Mouse (Mus musculus) forebrain, embryonic 11.5 days (tissue): ENCODE results near the gene Enoph1. TPM values are rescaled to one million over a fixed set of nuclear protein-coding genes. Genes with fewer than 3 reads are reported as not detected.

Source experiments
- ATAC-seq: fragments of 200-750 bp; cut with Nextera tagmentation; replicated peaks from 2 replicates; pipeline ENCODE4 v1.8.0; 2017; ENCODE audit warnings: moderate TSS enrichment; ENCODE audit not compliant: low FRiP score
- DNase-seq: peaks from one replicate; pipeline ENCODE4 v3.0.0-alpha.2; 2017; ENCODE audit warnings: low spot score
- H3K27ac ChIP-seq: fragments of 300-500 bp; sonication (generic); 2 replicates; pipeline ENCODE4 v1.5.1; 2014; ENCODE audit warnings: low read depth, low read length
- H3K27me3 ChIP-seq: fragments of 300-500 bp; sonication (generic); 2 replicates; pipeline ENCODE4 v1.6.1; 2014; ENCODE audit warnings: mild to moderate bottlenecking, low read length, mixed read lengths; ENCODE audit not compliant: control insufficient read depth, insufficient read depth
- H3K36me3 ChIP-seq: fragments of 300-500 bp; sonication (generic); 2 replicates; pipeline ENCODE4 v1.6.1; 2014; ENCODE audit warnings: mild to moderate bottlenecking, low read length, moderate library complexity, mixed read lengths; ENCODE audit not compliant: control insufficient read depth, insufficient read depth
- H3K4me1 ChIP-seq: fragments of 300-500 bp; sonication (generic); replicated peaks from 2 replicates; pipeline ENCODE4 v1.6.1; 2014; ENCODE audit warnings: low read length, mixed read lengths; ENCODE audit not compliant: control insufficient read depth, insufficient read depth
- H3K4me2 ChIP-seq: fragments of 300-500 bp; sonication (generic); 2 replicates; pipeline ENCODE4 v1.6.1; 2014; ENCODE audit warnings: low read depth, mild to moderate bottlenecking, low read length, moderate library complexity, mixed read lengths; ENCODE audit not compliant: severe bottlenecking
- H3K4me3 ChIP-seq: fragments of 300-500 bp; sonication (generic); 2 replicates; pipeline ENCODE4 v1.5.1; 2014; ENCODE audit warnings: low read depth, low read length
- H3K9ac ChIP-seq: fragments of 300-500 bp; sonication (generic); 2 replicates; pipeline ENCODE4 v1.6.1; 2014; ENCODE audit warnings: low read length
- H3K9me3 ChIP-seq: fragments of 300-500 bp; sonication (generic); 2 replicates; pipeline ENCODE4 v1.6.1; 2016; ENCODE audit warnings: low read length, mixed read lengths; ENCODE audit not compliant: control insufficient read depth
- WGBS: fragments of 180-500 bp; shearing (Covaris S2); extraction: QIAGEN DNeasy Blood & Tissue Kit; methylation state at CpG from one replicate; pipeline ENCODE4 v1.1.7; 2014; 5-methylcytosine and 5-hydroxymethylcytosine counted together
- polyA plus RNA-seq: library from polyadenylated mRNA; unstranded; fragments of >200 nt; fragmentation: Nextera tagmentation; extraction: Ambion mirVana; gene quantifications from 2 replicates; pipeline ENCODE4 v1.2.1, GENCODE M21; 2014

Enoph1 gene
- polyA plus RNA-seq, 1 experiment from 2014 or later: 53.1 TPM

- WGBS: 90% methylated on average over 5 of the region's 5 CpGs
- Histone ChIP-seq H3K4me2 (no peak overlapping the region), H3K9me3 (no peaks in the 10 kb centered on the region; the same call in 1 of the 2 replicates), H3K36me3 (peaks cover 1% of the 10 kb centered on the region), H3K9ac (no peak overlapping the region), H3K4me3 (no peak overlapping the region), H3K4me1 (peaks cover 4% of the 10 kb centered on the region), H3K27me3 (no peaks in the 10 kb centered on the region), H3K27ac (no peak overlapping the region)
- ATAC-seq (no peak), DNase-seq (no peak)
Observed at GRCm38 (mm10) chr5:100055866-100056369, 16.1 kb downstream of the Enoph1 start.

GRCm38 (mm10) chr5:100057461-100058209, 17.9 kb downstream of the Enoph1 start:
- Histone ChIP-seq H3K36me3 (peaks cover 12% of the 10 kb centered on the region), H3K9me3 (no peaks in the 10 kb centered on the region), H3K27ac (no peak overlapping the region), H3K4me1 (peaks cover 4% of the 10 kb centered on the region), H3K27me3 (no peaks in the 10 kb centered on the region), H3K4me2 (no peak overlapping the region), H3K4me3 (no peak overlapping the region), H3K9ac (no peak overlapping the region)
- no peak for ATAC-seq
- DNase-seq: no peak
- 88% methylated on average over 10 of the region's 15 CpGs for WGBS

GRCm38 (mm10) chr5:100058729-100059128, 18.9 kb downstream of the Enoph1 start:
- no peak for ATAC-seq
- Histone ChIP-seq H3K9me3 (no peaks in the 10 kb centered on the region), H3K27ac (peak overlapping the region; percentile 27; the same call in 1 of the 2 replicates), H3K4me3 (no peak overlapping the region), H3K27me3 (no peaks in the 10 kb centered on the region), H3K4me1 (peaks cover 4% of the 10 kb centered on the region), H3K4me2 (no peak overlapping the region), H3K36me3 (peaks cover 12% of the 10 kb centered on the region), H3K9ac (no peak overlapping the region)
- 58% methylated on average over 6 of the region's 6 CpGs for WGBS
- DNase-seq: no peak

GRCm38 (mm10) chr5:100059326-100059725, 19.5 kb downstream of the Enoph1 start:
- Histone ChIP-seq H3K4me2 (no peak overlapping the region), H3K36me3 (peaks cover 12% of the 10 kb centered on the region), H3K4me1 (peaks cover 4% of the 10 kb centered on the region), H3K27me3 (no peaks in the 10 kb centered on the region), H3K4me3 (no peak overlapping the region), H3K9ac (no peak overlapping the region), H3K27ac (0 out of 2 replicates have a peak overlapping the region, but pooled peaks have one; percentile 27), H3K9me3 (no peaks in the 10 kb centered on the region)
- ATAC-seq (no peak), DNase-seq (no peak)
- WGBS: 63% methylated on average over 6 of the region's 6 CpGs

- H3K9me3 ChIP-seq: no peaks in the 10 kb centered on the region
- whole genome bisulfite sequencing: 98% methylated on average over 14 of the region's 14 CpGs
- no peak for DNase-seq
- no peak for ATAC-seq
- peaks cover 4% of the 10 kb centered on the region for H3K4me1 ChIP-seq
- H3K4me2 ChIP-seq: no peak overlapping the region
- no peak overlapping the region for H3K9ac ChIP-seq
- no peaks in the 10 kb centered on the region for H3K27me3 ChIP-seq
- H3K27ac ChIP-seq: no peak overlapping the region
- H3K4me3 ChIP-seq: no peak overlapping the region
- peaks cover 12% of the 10 kb centered on the region for H3K36me3 ChIP-seq
Observed at GRCm38 (mm10) chr5:100060876-100061275, 21.1 kb downstream of the Enoph1 start.

GRCm38 (mm10) chr5:100067579-100067978, 27.8 kb downstream of the Enoph1 start:
- WGBS: 93% methylated on average over 16 of the region's 16 CpGs
- no peaks in the 10 kb centered on the region for H3K9me3 ChIP-seq
- no peaks in the 10 kb centered on the region for H3K27me3 ChIP-seq
- no peak overlapping the region for H3K9ac ChIP-seq
- H3K27ac ChIP-seq: no peak overlapping the region
- no peak for ATAC-seq
- H3K36me3 ChIP-seq: no peaks in the 10 kb centered on the region; the same call in 1 of the 2 replicates
- no peak overlapping the region for H3K4me3 ChIP-seq
- no peak overlapping the region for H3K4me2 ChIP-seq
- no peaks in the 10 kb centered on the region for H3K4me1 ChIP-seq
- DNase-seq: no peak

GRCm38 (mm10) chr5:100069526-100069925, 29.7 kb downstream of the Enoph1 start:
- Histone ChIP-seq H3K9me3 (no peaks in the 10 kb centered on the region), H3K4me2 (no peak overlapping the region), H3K27ac (no peak overlapping the region), H3K4me3 (no peak overlapping the region), H3K9ac (no peak overlapping the region), H3K27me3 (no peaks in the 10 kb centered on the region), H3K4me1 (no peaks in the 10 kb centered on the region), H3K36me3 (no peaks in the 10 kb centered on the region; the same call in 1 of the 2 replicates)
- no peak for ATAC-seq
- no peak for DNase-seq
- 94% methylated on average over 2 of the region's 2 CpGs for WGBS

GRCm38 (mm10) chr5:100070255-100070654, 30.5 kb downstream of the Enoph1 start:
- Histone ChIP-seq H3K36me3 (no peaks in the 10 kb centered on the region; the same call in 1 of the 2 replicates), H3K27me3 (no peaks in the 10 kb centered on the region), H3K9ac (no peak overlapping the region), H3K27ac (no peak overlapping the region), H3K9me3 (no peaks in the 10 kb centered on the region), H3K4me1 (no peaks in the 10 kb centered on the region), H3K4me3 (no peak overlapping the region), H3K4me2 (no peak overlapping the region)
- DNase-seq: peak; percentile 93
- 31% methylated on average over 3 of the region's 3 CpGs for WGBS
- ATAC-seq: no peak; the same call in 1 of the 2 replicates
